Mouse (Mus musculus) mouse embryonic stem cell (cell line): ENCODE measurements around the gene Fcf1.

Experiments
- in situ Hi-C, 2 experiments: fragments of 300-500 bp; cut with MboI; formaldehyde crosslinking; loops; 1 replicate in 1 of 2; 3 replicates in 1 of 2; pipeline ENCODE4 v1.14.3; 2019 to 2020; ENCODE audit warnings: low sequenced_read_pairs in 2 of 2, low pct_unique_long_range_greater_than_20kb in 1 of 2, mixed read lengths in 1 of 2; ENCODE audit not compliant: unreplicated experiment in 1 of 2

Gene Fcf1

DNA sequence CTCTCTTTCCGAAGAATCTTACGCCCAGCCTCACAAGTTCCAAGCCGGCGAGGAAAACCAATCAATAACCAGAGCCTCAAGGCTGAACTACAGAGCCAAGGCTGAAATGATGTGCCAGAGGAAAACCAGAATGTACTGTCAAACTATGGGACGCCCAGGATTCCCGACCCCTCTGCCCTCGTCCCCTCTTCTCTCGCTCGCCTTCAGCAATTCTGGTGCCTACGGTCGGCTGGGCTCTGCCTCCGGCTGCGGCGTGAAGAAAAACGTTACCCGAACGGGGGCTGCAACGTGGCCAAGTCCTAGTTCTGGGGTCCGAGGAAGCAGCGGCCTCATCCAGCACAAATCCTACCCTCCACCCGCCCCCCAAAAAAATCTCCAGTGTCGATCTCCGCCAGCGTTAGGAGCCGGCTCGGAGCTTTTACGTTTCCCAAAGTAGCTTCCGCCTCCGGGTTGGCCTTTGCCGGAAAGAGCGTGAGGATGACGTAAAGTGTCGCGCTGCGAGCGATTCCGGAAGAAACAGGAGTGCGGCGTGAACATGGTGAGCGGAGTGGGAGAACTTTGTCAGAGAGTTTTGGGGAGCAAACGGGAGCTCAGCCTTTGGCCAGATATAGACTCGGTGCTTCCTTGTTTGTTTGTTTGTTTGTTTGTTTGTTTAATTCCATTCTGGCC is at the start of gene Fcf1, which contains the start of gene Arel1:
TSS of gene Fcf1 (plus strand) at position 470 of the 669 bp plus-strand sequence.
TSS of gene Arel1 (minus strand) at position 473 of the 669 bp plus-strand sequence.
- in situ Hi-C loops: no loop called here

DNA sequence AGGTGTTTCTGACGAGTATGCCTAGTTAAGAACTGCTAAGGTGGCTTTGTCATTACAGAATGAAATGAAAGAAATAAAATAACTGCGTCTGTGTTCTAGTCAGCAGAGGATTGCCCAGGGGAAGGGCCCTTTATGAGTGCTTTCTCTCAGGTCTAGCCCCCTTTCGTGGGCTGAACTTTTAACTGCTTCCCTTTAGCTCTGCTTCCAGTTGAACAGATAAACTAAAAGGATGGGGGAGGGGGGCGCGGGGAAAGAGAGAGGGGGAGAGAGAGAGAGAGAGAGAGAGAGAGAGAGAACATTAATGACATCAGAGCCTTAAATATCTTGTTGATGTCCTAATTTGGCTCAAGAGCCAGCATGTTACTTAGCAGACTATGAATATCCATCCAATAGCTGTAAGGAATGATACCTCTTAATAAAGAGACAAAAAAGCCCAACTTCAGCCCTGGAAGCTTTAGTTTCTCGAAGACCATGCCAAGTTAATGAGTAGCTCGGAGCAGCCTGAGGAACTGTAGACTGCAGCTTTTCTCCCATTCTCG is 48.7 kb upstream of the Fcf1 start:
- in situ Hi-C loops: no loop called here

GRCm38 (mm10) chr12:84924324-84924723 is 46.4 kb upstream of the Fcf1 start:
- in situ Hi-C loops: no loop called here

- in situ Hi-C loops: no loop called here
These were observed 44.2 kb upstream of the Fcf1 start for GRCm38 (mm10) chr12:84926542-84926941.

DNA sequence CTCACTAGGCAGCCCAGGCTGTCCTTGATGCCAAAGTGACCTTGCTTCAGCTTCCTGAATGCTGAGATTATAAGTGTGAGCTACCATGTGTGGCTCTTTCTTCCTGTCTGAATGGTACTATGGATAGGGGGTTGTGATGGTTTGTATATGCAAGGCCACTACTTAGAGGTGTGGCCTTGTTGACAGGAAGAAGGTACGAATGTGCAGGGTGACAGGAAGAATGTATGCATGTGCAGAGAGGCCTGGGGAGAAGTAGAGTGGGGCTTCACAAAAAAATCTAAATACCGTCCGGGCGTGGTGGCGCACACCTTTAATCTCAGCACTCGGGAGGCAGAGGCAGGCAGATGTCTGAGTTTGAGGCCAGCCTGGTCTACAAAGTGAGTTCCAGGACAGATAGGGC is 38.5 kb upstream of the Fcf1 start:
- in situ Hi-C loops: no loop called here

DNA sequence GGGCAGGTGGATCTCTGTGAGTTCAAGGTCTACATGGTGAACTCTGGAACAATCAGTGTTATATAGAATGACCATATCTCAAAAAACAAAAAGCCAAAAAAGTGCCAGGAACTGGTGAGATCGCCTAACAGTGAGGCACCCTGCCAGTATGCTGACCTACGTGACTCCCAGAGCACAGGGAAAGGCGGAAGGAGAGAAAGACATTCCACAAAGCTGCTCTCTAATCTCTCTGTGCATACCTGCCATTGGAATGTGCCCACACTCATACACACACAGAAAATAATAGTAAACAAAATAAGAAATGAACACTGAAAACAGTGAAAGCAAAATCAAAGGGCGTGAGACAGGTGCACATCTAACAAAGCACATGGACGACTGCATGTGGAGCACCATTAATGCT is 35.4 kb upstream of the Fcf1 start:
- in situ Hi-C loops: no loop called here

DNA sequence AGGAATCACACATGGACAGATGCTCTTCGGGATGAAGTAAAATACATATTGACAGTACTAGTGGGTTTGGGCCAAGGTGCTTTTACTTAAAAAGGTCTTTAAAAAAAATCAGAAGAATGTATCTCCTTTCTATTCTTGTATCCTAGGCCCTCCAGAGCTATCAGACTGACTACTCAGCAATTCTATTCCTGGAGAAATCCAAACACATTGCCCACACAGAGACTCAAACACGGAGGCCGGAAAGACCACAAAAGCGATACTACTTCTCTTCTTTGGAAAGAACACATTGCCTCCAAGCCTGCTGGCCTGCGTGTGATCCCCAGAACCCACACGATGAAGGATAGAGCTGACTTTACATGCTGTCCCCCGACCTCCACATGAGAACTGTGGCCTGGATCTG is 31.6 kb upstream of the Fcf1 start:
- in situ Hi-C loops: no loop called here

GRCm38 (mm10) chr12:84940343-84940742 is 30.4 kb upstream of the Fcf1 start:
- in situ Hi-C loops: no loop called here

GRCm38 (mm10) chr12:84941717-84942116 is 29.0 kb upstream of the Fcf1 start:
- in situ Hi-C loops: no loop called here

GRCm38 (mm10) chr12:84943006-84943952 is 27.4 kb upstream of the Fcf1 start:
- in situ Hi-C loops: no loop called here

- in situ Hi-C loops: no loop called here
These were observed 26.4 kb upstream of the Fcf1 start for GRCm38 (mm10) chr12:84944150-84944812.

GRCm38 (mm10) chr12:84944813-84945553 is 25.7 kb upstream of the Fcf1 start:
- in situ Hi-C loops: no loop called here

GRCm38 (mm10) chr12:84947894-84948583 is 22.7 kb upstream of the Fcf1 start:
- in situ Hi-C loops: no loop called here

- in situ Hi-C loops: no loop called here
These were observed 22.0 kb upstream of the Fcf1 start for GRCm38 (mm10) chr12:84948584-84949285.

GRCm38 (mm10) chr12:84950763-84951162 is 19.9 kb upstream of the Fcf1 start:
- in situ Hi-C loops: no loop called here

DNA sequence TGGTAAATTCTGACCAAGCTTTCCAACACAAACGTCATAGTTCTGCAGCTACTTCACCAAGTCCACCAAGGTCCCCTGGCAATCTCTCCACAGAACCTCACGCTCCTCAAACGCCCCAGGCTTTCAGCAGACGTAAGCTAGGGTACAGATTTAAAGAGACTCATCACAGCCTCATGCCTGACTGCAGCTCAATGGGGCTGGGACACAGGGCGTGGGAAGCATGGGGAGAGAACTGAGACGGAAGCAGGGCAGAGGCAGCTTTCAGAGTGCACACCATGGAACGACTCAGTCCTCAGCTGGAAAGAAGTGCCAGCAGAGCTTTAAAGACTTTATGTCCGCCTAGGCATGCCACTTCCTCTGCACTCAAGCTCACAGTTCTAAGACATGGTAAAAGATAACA is 19.2 kb upstream of the Fcf1 start:
- in situ Hi-C loops: no loop called here

GRCm38 (mm10) chr12:84952351-84952750 is 18.3 kb upstream of the Fcf1 start:
- in situ Hi-C loops: no loop called here
